Mouse (Mus musculus) CD4-positive, CD25-positive, alpha-beta regulatory T cell (primary cell): ENCODE measurements around the gene Gm13285. TPM values are rescaled to one million over a fixed set of nuclear protein-coding genes. Genes with fewer than 3 reads are reported as not detected.

ENCODE experiments used
- polyA plus RNA-seq: library from polyadenylated mRNA; unstranded; fragments of 100-300 nt; shearing (Covaris generic); gene quantifications from one replicate; pipeline ENCODE4 v1.2.1, GENCODE M21; 2017

Gm13285 gene
- polyA plus RNA-seq, 1 experiment from 2014 or later = 1.1 TPM

Other genes with a start within 250 kb of the Gm13285 start
- not detected for gene Ifna15, start 241.4 kb upstream of the Gm13285 start, polyA plus RNA-seq
- gene Ifna14, start 227.9 kb upstream of the Gm13285 start, polyA plus RNA-seq = not detected
- not detected for gene Ifna9, start 207.3 kb upstream of the Gm13285 start, polyA plus RNA-seq
- not detected for gene Ifna12, start 196.3 kb upstream of the Gm13285 start, polyA plus RNA-seq
- gene C87499, start 165.3 kb upstream of the Gm13285 start, polyA plus RNA-seq = not detected
- not detected for gene Ifna13, start 155.2 kb upstream of the Gm13285 start, polyA plus RNA-seq
- not detected for gene Ifna16, start 122.7 kb upstream of the Gm13285 start, polyA plus RNA-seq
- gene Ifna2, start 115.8 kb upstream of the Gm13285 start, polyA plus RNA-seq = not detected
- not detected for gene Ifnab, start 108.3 kb upstream of the Gm13285 start, polyA plus RNA-seq
- gene Gm26566, start 77.9 kb upstream of the Gm13285 start, polyA plus RNA-seq = 0.32 TPM
- gene Klhl9, start 77.2 kb upstream of the Gm13285 start, polyA plus RNA-seq = 26.9 TPM
- gene Gm13271, start 44.8 kb upstream of the Gm13285 start, polyA plus RNA-seq = not detected
- 0.97 TPM for gene Gm13283, start 39.5 kb upstream of the Gm13285 start, polyA plus RNA-seq
- 0.35 TPM for gene Gm13290, start 25.8 kb upstream of the Gm13285 start, polyA plus RNA-seq
- not detected for gene Gm13289, start 22.7 kb upstream of the Gm13285 start, polyA plus RNA-seq
- not detected for gene Gm13272, start 19.8 kb upstream of the Gm13285 start, polyA plus RNA-seq
- gene Ifnz, start 17.5 kb upstream of the Gm13285 start, polyA plus RNA-seq = 0.68 TPM
- gene Gm13276, start 14.0 kb upstream of the Gm13285 start, polyA plus RNA-seq = not detected
- not detected for gene Gm13277, start 11.0 kb upstream of the Gm13285 start, polyA plus RNA-seq
- gene Gm13278, start 8.1 kb upstream of the Gm13285 start, polyA plus RNA-seq = not detected
- gene Gm13275, start 5.2 kb upstream of the Gm13285 start, polyA plus RNA-seq = not detected
- gene Gm13279, start 2.3 kb upstream of the Gm13285 start, polyA plus RNA-seq = not detected
- not detected for gene Gm13287, start 3.6 kb downstream of the Gm13285 start, polyA plus RNA-seq
- gene Gm13288, start 5.9 kb downstream of the Gm13285 start, polyA plus RNA-seq = not detected
- not detected for gene Ifna7, start 16.6 kb downstream of the Gm13285 start, polyA plus RNA-seq
- gene Ifna11, start 20.3 kb downstream of the Gm13285 start, polyA plus RNA-seq = not detected
- not detected for gene Ifna6, start 27.8 kb downstream of the Gm13285 start, polyA plus RNA-seq
- gene Ifna5, start 35.9 kb downstream of the Gm13285 start, polyA plus RNA-seq = not detected
- gene Ifna4, start 42.2 kb downstream of the Gm13285 start, polyA plus RNA-seq = not detected
- not detected for gene Ifna1, start 50.4 kb downstream of the Gm13285 start, polyA plus RNA-seq
- not detected for gene Ifne, start 80.5 kb downstream of the Gm13285 start, polyA plus RNA-seq